Mouse (Mus musculus): ENCODE data around the gene Btbd8. TPM values are rescaled to one million over a fixed set of nuclear protein-coding genes. Genes with fewer than 3 reads are reported as not detected.

Btbd8 gene
- polyA plus RNA-seq, 1 experiment = 0.62 TPM

- no peaks in the 10 kb centered on the region for H3K27me3 ChIP-seq (ENCODE audit: control insufficient read depth, insufficient read depth, insufficient read length)
- TF ChIP-seq E2F4 (IDR thresholded peaks at IDR 0.05; ENCODE audit: insufficient read depth) (no peak), MAX (IDR thresholded peaks at IDR 0.05; ENCODE audit: low read depth) (no peak), TCF3 (IDR thresholded peaks at IDR 0.05; ENCODE audit: insufficient read length, low read depth) (no peak), MYOG (IDR thresholded peaks at IDR 0.05; ENCODE audit: control insufficient read depth in 1 of 3, insufficient read depth in 1 of 3, insufficient read length in 2 of 3, low read depth in 2 of 3) (no peak), USF1 (IDR thresholded peaks at IDR 0.05; ENCODE audit: low read depth) (no peak), TCF12 (IDR thresholded peaks at IDR 0.05; ENCODE audit: insufficient read depth, poor library complexity, severe bottlenecking) (no peak), POLR2AphosphoS2 (IDR thresholded peaks at IDR 0.05; ENCODE audit: insufficient read length, low read depth) (no peak), CEBPB (IDR thresholded peaks at IDR 0.05; ENCODE audit: insufficient read depth, poor library complexity, severe bottlenecking) (no peak), POLR2A (IDR thresholded peaks at IDR 0.05; ENCODE audit: insufficient read length, low read depth) (no peak), SRF (IDR thresholded peaks at IDR 0.05; ENCODE audit: control insufficient read depth, insufficient read length, low read depth) (no peak), MYOD1 (IDR thresholded peaks at IDR 0.05; ENCODE audit: control insufficient read depth in 1 of 3, insufficient read length in 2 of 3, low read depth in 2 of 3) (no peak), REST (IDR thresholded peaks at IDR 0.05; ENCODE audit: insufficient read depth, insufficient read length) (no peak)
- H3K4me2 ChIP-seq (ENCODE audit: low read depth) = no peak overlapping the region
- no peaks in the 10 kb centered on the region for H3K36me3 ChIP-seq (ENCODE audit: control insufficient read depth, insufficient read depth)
- no peaks in the 10 kb centered on the region for H3K79me2 ChIP-seq (ENCODE audit: control insufficient read depth, insufficient read depth)
- no peak overlapping the region for H3K4me3 ChIP-seq
- H3ac ChIP-seq (ENCODE audit: control insufficient read depth, insufficient read length) = no peak overlapping the region
Observed at GRCm38 (mm10) chr5:107500741-107501140, 62.9 kb downstream of the Btbd8 start.

DNA sequence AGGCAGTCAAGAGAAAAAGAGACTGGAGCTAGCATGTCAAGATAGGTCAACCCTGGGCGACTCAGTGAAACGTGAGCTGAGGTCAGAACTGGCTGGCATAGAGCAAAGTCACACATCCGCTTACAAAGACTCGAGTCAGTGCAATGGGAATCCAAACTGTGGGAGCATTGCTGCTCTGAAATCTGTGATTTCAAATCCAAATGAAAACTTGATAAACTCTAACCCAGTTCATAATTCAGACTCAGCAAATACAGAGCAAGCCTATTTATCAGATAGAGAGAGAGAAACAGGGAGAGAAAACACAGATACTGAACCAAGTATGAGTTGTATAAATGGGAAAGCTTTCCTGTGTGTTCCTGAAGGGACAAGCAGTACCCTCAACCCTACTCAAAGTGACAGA, 69.5 kb downstream of the Btbd8 start, which contains the start of gene Gm42669:
Gene Gm42669, plus strand, starts transcription at position 301 of the 400 bp plus-strand sequence.
- Histone ChIP-seq H3K79me2 (ENCODE audit: control insufficient read depth, insufficient read depth) (no peaks in the 10 kb centered on the region), H3ac (ENCODE audit: control insufficient read depth, insufficient read length) (no peak within 1 kb of the TSS), H3K4me2 (ENCODE audit: low read depth) (no peak within 1 kb of the TSS), H3K36me3 (ENCODE audit: control insufficient read depth, insufficient read depth) (no peaks in the 10 kb centered on the region), H3K4me3 (no peak within 1 kb of the TSS), H3K27me3 (ENCODE audit: control insufficient read depth, insufficient read depth, insufficient read length) (no peaks in the 10 kb centered on the region)
- TF ChIP-seq SRF (IDR thresholded peaks at IDR 0.05; ENCODE audit: control insufficient read depth, insufficient read length, low read depth) (no peak), TCF3 (IDR thresholded peaks at IDR 0.05; ENCODE audit: insufficient read length, low read depth) (no peak), POLR2A (IDR thresholded peaks at IDR 0.05; ENCODE audit: insufficient read length, low read depth) (no peak), MAX (IDR thresholded peaks at IDR 0.05; ENCODE audit: low read depth) (no peak), POLR2AphosphoS2 (IDR thresholded peaks at IDR 0.05; ENCODE audit: insufficient read length, low read depth) (no peak), USF1 (IDR thresholded peaks at IDR 0.05; ENCODE audit: low read depth) (no peak), REST (IDR thresholded peaks at IDR 0.05; ENCODE audit: insufficient read depth, insufficient read length) (no peak), TCF12 (IDR thresholded peaks at IDR 0.05; ENCODE audit: insufficient read depth, poor library complexity, severe bottlenecking) (no peak), CEBPB (IDR thresholded peaks at IDR 0.05; ENCODE audit: insufficient read depth, poor library complexity, severe bottlenecking) (no peak), MYOD1 (IDR thresholded peaks at IDR 0.05; ENCODE audit: control insufficient read depth in 1 of 3, insufficient read length in 2 of 3, low read depth in 2 of 3) (no peak)

- H3K79me2 ChIP-seq (ENCODE audit: control insufficient read depth, insufficient read depth) = no peaks in the 10 kb centered on the region
- H3K4me2 ChIP-seq (ENCODE audit: low read depth) = no peak overlapping the region
- TF ChIP-seq MYOD1 (IDR thresholded peaks at IDR 0.05; ENCODE audit: control insufficient read depth in 1 of 3, insufficient read length in 2 of 3, low read depth in 2 of 3) (peak; percentile 91 to 98 (median 95)), MYOG (IDR thresholded peaks at IDR 0.05; ENCODE audit: control insufficient read depth in 1 of 3, insufficient read depth in 1 of 3, insufficient read length in 2 of 3, low read depth in 2 of 3) (peak in 2 of 3 experiments; percentile 83 to 92), POLR2A (IDR thresholded peaks at IDR 0.05; ENCODE audit: insufficient read length, low read depth) (no peak), TCF3 (IDR thresholded peaks at IDR 0.05; ENCODE audit: insufficient read length, low read depth) (peak; percentile 74), TCF12 (IDR thresholded peaks at IDR 0.05; ENCODE audit: insufficient read depth, poor library complexity, severe bottlenecking) (peak; percentile 84)
- no peak overlapping the region for H3K4me3 ChIP-seq
- H3K27me3 ChIP-seq (ENCODE audit: control insufficient read depth, insufficient read depth, insufficient read length) = no peaks in the 10 kb centered on the region
- H3K36me3 ChIP-seq (ENCODE audit: control insufficient read depth, insufficient read depth) = no peaks in the 10 kb centered on the region
- H3ac ChIP-seq (ENCODE audit: control insufficient read depth, insufficient read length) = no peak overlapping the region
Observed at GRCm38 (mm10) chr5:107510503-107510902, 72.7 kb downstream of the Btbd8 start.

DNA sequence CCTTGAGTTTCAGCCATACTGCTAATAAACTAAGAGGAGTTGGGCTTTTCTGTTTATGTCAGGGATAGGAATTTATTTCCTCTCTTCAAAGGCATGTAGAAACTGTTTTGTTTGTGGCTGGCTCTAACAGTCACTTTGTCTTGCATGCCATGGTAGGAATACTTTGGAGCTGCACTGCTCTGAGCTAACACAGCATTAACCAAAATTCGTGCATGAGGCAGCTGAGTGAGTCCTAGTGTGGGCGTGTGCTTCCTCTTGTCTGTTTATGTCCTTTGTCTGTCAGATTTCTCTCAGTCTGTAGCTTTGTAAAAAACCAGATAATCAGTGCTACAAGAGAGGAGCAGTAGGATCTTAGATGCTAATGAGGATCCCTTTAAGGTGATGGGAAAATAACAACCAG, 73.5 kb downstream of the Btbd8 start:
- Histone ChIP-seq H3K4me3 (no peak overlapping the region), H3K27me3 (ENCODE audit: control insufficient read depth, insufficient read depth, insufficient read length) (no peaks in the 10 kb centered on the region), H3K36me3 (ENCODE audit: control insufficient read depth, insufficient read depth) (no peaks in the 10 kb centered on the region), H3K79me2 (ENCODE audit: control insufficient read depth, insufficient read depth) (no peaks in the 10 kb centered on the region), H3K4me2 (ENCODE audit: low read depth) (peak overlapping the region; percentile 19), H3ac (ENCODE audit: control insufficient read depth, insufficient read length) (no peak overlapping the region)
- TF ChIP-seq TCF3 (IDR thresholded peaks at IDR 0.05; ENCODE audit: insufficient read length, low read depth) (no peak), USF1 (IDR thresholded peaks at IDR 0.05; ENCODE audit: low read depth) (no peak), SRF (IDR thresholded peaks at IDR 0.05; ENCODE audit: control insufficient read depth, insufficient read length, low read depth) (no peak), E2F4 (IDR thresholded peaks at IDR 0.05; ENCODE audit: insufficient read depth) (no peak), MYOD1 (IDR thresholded peaks at IDR 0.05; ENCODE audit: control insufficient read depth in 1 of 3, insufficient read length in 2 of 3, low read depth in 2 of 3) (peak in 1 of 3 experiments; percentile 39), MAX (IDR thresholded peaks at IDR 0.05; ENCODE audit: low read depth) (no peak), CEBPB (IDR thresholded peaks at IDR 0.05; ENCODE audit: insufficient read depth, poor library complexity, severe bottlenecking) (no peak)

GRCm38 (mm10) chr5:107513583-107513982, 75.8 kb downstream of the Btbd8 start:
- Histone ChIP-seq H3K4me3 (no peak overlapping the region), H3K36me3 (ENCODE audit: control insufficient read depth, insufficient read depth) (no peaks in the 10 kb centered on the region), H3K27me3 (ENCODE audit: control insufficient read depth, insufficient read depth, insufficient read length) (no peaks in the 10 kb centered on the region), H3K79me2 (ENCODE audit: control insufficient read depth, insufficient read depth) (no peaks in the 10 kb centered on the region), H3K4me2 (ENCODE audit: low read depth) (no peak overlapping the region), H3ac (ENCODE audit: control insufficient read depth, insufficient read length) (no peak overlapping the region)
- no peak for TF ChIP-seq POLR2A (IDR thresholded peaks at IDR 0.05; ENCODE audit: insufficient read length, low read depth)
- peak in 1 of 3 experiments; percentile 6 for TF ChIP-seq MYOD1 (IDR thresholded peaks at IDR 0.05; ENCODE audit: control insufficient read depth in 1 of 3, insufficient read length in 2 of 3, low read depth in 2 of 3)
